Mouse (Mus musculus): ENCODE measurements around the gene Gfi1. TPM values are rescaled to one million over a fixed set of nuclear protein-coding genes. Genes with fewer than 3 reads are reported as not detected.

Gfi1 gene
- total and polyA plus RNA-seq, 2 experiments from 2014 or later: 0.05 to 0.06 TPM

DNA sequence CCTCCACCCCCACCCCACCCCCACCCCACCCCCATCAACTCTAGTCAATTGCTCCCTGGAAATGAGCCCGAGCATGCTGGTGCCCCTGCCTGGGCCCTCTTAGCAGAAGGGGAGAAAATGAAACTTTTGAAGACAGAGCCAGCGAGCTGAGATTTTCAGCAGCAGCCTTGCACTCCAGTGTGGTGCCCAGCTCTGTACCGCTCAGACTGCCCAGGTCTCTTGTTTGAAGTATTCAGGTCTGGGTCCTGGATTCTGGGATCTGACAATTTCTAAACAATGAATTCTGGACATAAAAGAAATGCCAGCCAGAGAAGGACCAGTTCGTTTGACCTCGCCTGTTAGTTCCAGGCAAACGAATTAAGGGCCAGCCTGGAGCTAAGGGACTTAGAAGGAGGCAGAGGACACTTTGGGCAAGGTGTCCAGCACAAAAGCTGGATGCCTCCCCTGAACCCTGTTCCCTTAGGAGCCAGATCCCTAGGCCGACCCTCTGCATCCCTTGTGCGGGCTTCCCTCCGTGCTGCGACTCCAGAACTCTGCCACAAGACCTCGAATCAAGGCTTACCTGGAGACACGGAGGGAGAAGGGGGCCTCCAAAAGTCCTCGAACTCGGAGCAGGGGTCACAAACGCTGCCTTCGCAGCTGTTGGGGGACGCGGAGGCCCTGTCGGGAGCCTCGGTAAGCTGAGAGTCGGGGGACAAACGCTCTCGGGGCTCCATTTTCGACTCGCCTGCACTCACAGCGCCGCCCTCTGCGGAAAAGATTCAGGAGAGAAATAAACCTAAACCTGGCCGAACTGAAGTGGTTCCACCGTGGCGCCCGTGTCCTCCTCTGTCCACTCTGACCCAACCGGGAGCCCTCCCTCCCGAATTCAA, 2.9 kb downstream of the Gfi1 start:
- Histone ChIP-seq H3K27me3 (ENCODE audit: insufficient read depth, low read length) (peaks cover 77% of the 10 kb centered on the region), H3K4me3 (ENCODE audit: low read length) (peak overlapping the region; percentile 18), H3K4me2 (ENCODE audit: low read depth, low read length) (peak overlapping the region; percentile 38), H3K27ac (no peak overlapping the region), H3K9me3 (ENCODE audit: low read length) (no peaks in the 10 kb centered on the region), H3K36me3 (ENCODE audit: insufficient read depth, low read length) (no peaks in the 10 kb centered on the region), H3K4me1 (ENCODE audit: insufficient read depth, low read length) (0 out of 2 replicates have a peak, but pooled peaks cover 6% of the 10 kb centered on the region), H3K9ac (replicated peaks; ENCODE audit: low read length) (no peak overlapping the region)
- 2% methylated on average over 34 of the region's 34 CpGs for WGBS
- ATAC-seq (no peak), DNase-seq (ENCODE audit: low spot score) (no peak)
- TF ChIP-seq CTCF (IDR thresholded peaks at IDR 0.05; ENCODE audit: low read depth): no peak

DNA sequence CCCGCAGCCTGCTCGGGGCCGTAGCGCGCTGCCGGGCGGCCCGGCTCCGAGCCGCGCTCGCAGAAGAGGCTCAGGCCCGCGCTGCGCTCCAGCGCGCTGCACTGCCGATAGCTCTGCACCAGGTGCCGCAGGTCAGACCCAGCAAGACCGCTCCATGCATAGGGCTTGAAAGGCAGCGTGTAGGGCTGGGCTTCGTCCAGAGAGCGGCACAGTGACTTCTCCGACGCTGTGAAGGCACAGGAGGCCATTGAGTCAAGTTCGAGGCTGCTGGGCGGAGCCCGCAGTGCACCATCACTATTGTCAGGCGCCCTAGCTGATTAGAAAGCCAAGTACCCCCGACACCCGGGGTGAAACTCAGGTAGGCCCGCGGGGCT, 4.2 kb downstream of the Gfi1 start:
- no peak overlapping the region for H3K27ac ChIP-seq
- H3K4me2 ChIP-seq (ENCODE audit: low read depth, low read length): peak overlapping the region; percentile 56
- peaks cover 83% of the 10 kb centered on the region for H3K27me3 ChIP-seq (ENCODE audit: insufficient read depth, low read length)
- TF ChIP-seq CTCF (IDR thresholded peaks at IDR 0.05; ENCODE audit: low read depth): no peak
- H3K36me3 ChIP-seq (ENCODE audit: insufficient read depth, low read length): no peaks in the 10 kb centered on the region
- H3K9me3 ChIP-seq (ENCODE audit: low read length): no peaks in the 10 kb centered on the region
- DNase-seq (ENCODE audit: low spot score): no peak
- WGBS: 4% methylated on average over 33 of the region's 33 CpGs
- no peak for ATAC-seq
- H3K4me1 ChIP-seq (ENCODE audit: insufficient read depth, low read length): 0 out of 2 replicates have a peak, but pooled peaks cover 6% of the 10 kb centered on the region
- no peak overlapping the region for H3K9ac ChIP-seq (replicated peaks; ENCODE audit: low read length)
- peak overlapping the region; percentile 31 for H3K4me3 ChIP-seq (ENCODE audit: low read length)

DNA sequence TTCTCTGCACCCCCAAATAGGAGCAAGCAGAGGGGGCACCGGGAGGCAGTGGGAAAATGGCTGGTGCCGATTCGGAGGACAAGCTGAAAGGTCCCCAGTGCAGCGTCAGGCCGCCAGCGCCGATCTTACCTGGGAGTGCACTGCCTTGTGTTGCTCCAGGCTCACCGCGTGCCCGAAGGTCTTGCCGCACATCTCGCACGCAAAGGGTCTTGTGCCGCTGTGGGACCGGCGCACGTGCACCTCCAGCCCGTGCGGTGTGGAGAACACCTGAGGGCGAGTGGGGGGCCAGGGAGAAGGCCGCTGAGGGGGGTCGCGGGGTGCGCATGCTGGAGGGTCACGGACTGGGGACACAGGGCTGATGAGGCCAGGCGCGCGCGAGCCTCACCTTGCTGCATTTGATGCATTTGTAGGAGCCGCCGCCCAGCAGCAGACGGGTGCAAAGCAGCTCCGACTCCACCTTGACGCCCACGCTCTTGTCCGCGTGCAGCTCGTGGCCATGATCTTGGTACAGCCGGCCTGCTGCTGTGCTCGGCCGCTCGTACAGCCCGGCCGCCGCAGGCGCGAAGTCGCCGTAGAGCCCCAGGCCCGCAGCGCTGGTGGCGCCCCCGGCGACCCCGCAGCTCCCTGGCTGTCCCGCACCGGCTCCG, 4.7 kb downstream of the Gfi1 start:
- no peak for TF ChIP-seq CTCF (IDR thresholded peaks at IDR 0.05; ENCODE audit: low read depth)
- 0 out of 2 replicates have a peak, but pooled peaks cover 6% of the 10 kb centered on the region for H3K4me1 ChIP-seq (ENCODE audit: insufficient read depth, low read length)
- peaks cover 82% of the 10 kb centered on the region for H3K27me3 ChIP-seq (ENCODE audit: insufficient read depth, low read length)
- WGBS: 2% methylated on average over 58 of the region's 58 CpGs
- H3K36me3 ChIP-seq (ENCODE audit: insufficient read depth, low read length): no peaks in the 10 kb centered on the region
- H3K27ac ChIP-seq: no peak overlapping the region
- H3K9ac ChIP-seq (replicated peaks; ENCODE audit: low read length): no peak overlapping the region
- ATAC-seq (peak; percentile 35; the same call in 1 of the 2 replicates), DNase-seq (ENCODE audit: low spot score) (no peak)
- H3K9me3 ChIP-seq (ENCODE audit: low read length): no peaks in the 10 kb centered on the region
- peak overlapping the region; percentile 56 for H3K4me2 ChIP-seq (ENCODE audit: low read depth, low read length)
- H3K4me3 ChIP-seq (ENCODE audit: low read length): peak overlapping the region; percentile 31

DNA sequence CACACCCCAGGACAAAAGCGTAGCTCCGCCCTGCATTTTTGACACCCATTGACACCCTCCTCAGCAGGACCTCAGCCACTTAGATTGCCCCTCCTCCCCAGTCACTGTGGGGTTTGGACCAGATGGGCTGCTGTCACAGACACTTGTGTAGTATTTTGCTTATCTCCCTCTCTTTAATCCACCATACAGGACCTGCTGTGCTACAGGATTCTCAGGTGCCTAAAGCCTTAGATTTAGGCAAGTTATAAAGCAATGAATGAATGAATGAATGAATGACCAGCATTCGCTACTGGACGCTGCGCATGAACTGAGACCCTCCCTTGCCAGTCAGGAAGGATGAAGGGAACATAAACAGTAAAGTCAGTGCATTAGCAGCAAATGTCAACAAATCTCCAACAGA, 5.3 kb downstream of the Gfi1 start:
- Histone ChIP-seq H3K4me2 (ENCODE audit: low read depth, low read length) (no peak overlapping the region; the same call in 1 of the 2 replicates), H3K9ac (replicated peaks; ENCODE audit: low read length) (no peak overlapping the region), H3K27ac (no peak overlapping the region), H3K9me3 (ENCODE audit: low read length) (no peaks in the 10 kb centered on the region), H3K4me3 (ENCODE audit: low read length) (no peak overlapping the region), H3K27me3 (ENCODE audit: insufficient read depth, low read length) (peaks cover 76% of the 10 kb centered on the region), H3K36me3 (ENCODE audit: insufficient read depth, low read length) (no peaks in the 10 kb centered on the region), H3K4me1 (ENCODE audit: insufficient read depth, low read length) (0 out of 2 replicates have a peak, but pooled peaks cover 6% of the 10 kb centered on the region)
- TF ChIP-seq CTCF (IDR thresholded peaks at IDR 0.05; ENCODE audit: low read depth): no peak
- DNase-seq (ENCODE audit: low spot score) (no peak), ATAC-seq (no peak)
- WGBS: 6% methylated on average over 5 of the region's 5 CpGs

DNA sequence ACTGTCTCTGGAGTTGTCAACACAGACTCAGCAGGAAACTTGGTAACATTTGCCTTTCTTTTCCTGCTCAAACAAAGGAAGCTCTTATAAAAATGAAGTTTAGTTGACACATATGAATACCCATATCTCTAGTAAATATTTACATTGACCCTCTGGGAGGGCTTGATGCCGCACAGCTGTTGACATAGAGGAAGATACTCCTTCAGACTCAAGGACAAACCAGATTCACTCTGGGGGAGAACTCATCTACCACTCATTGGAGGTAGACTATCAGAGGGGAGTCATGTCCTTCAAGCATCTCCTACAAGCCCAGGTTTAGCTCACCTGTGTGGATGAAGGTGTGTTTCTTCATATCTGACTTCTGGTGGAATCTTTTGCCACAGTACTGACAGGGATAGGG, 6.0 kb downstream of the Gfi1 start:
- H3K27ac ChIP-seq: no peak overlapping the region
- ATAC-seq: no peak
- H3K9me3 ChIP-seq (ENCODE audit: low read length): no peaks in the 10 kb centered on the region
- no peak for TF ChIP-seq CTCF (IDR thresholded peaks at IDR 0.05; ENCODE audit: low read depth)
- 22% methylated on average over 1 of the region's 1 CpGs for WGBS
- no peak overlapping the region for H3K4me2 ChIP-seq (ENCODE audit: low read depth, low read length)
- no peak for DNase-seq (ENCODE audit: low spot score)
- no peaks in the 10 kb centered on the region for H3K36me3 ChIP-seq (ENCODE audit: insufficient read depth, low read length)
- 0 out of 2 replicates have a peak, but pooled peaks cover 6% of the 10 kb centered on the region for H3K4me1 ChIP-seq (ENCODE audit: insufficient read depth, low read length)
- H3K27me3 ChIP-seq (ENCODE audit: insufficient read depth, low read length): peaks cover 70% of the 10 kb centered on the region
- H3K9ac ChIP-seq (replicated peaks; ENCODE audit: low read length): no peak overlapping the region
- no peak overlapping the region for H3K4me3 ChIP-seq (ENCODE audit: low read length)

DNA sequence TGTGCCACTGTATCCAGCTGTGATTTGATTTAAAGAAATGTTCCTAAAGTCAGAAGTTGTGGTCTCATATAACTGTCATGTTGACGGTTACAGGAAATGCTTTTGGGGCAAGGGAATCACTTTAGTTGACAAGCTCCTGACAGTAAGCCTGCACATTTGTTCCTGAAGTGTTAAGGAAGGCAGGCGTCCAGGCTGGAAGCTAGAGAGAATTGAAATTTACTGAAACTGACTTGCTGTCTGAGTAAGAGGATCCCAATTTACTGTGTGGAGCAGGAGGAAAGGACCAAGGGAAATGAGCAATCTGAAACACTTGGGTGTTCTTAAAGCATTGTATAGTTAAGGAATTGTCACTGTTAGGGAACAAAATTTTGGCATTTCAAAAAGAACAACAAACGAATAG, 6.6 kb downstream of the Gfi1 start:
- 23% methylated on average over 3 of the region's 3 CpGs for WGBS
- TF ChIP-seq CTCF (IDR thresholded peaks at IDR 0.05; ENCODE audit: low read depth): no peak
- H3K4me3 ChIP-seq (ENCODE audit: low read length): no peak overlapping the region

More for the DNA sequence above, 6.6 kb downstream of the Gfi1 start:
- Histone ChIP-seq H3K27ac (no peak overlapping the region), H3K4me2 (ENCODE audit: low read depth, low read length) (no peak overlapping the region), H3K27me3 (ENCODE audit: insufficient read depth, low read length) (peaks cover 66% of the 10 kb centered on the region), H3K36me3 (ENCODE audit: insufficient read depth, low read length) (no peaks in the 10 kb centered on the region), H3K9me3 (ENCODE audit: low read length) (no peaks in the 10 kb centered on the region), H3K4me1 (ENCODE audit: insufficient read depth, low read length) (0 out of 2 replicates have a peak, but pooled peaks cover 6% of the 10 kb centered on the region), H3K9ac (replicated peaks; ENCODE audit: low read length) (no peak overlapping the region)
- no peak for ATAC-seq
- DNase-seq (ENCODE audit: low spot score): no peak

Data from hindbrain, postnatal 0 days (tissue).